Comparison of ENCODE assay signal across 8 mouse cellular contexts in the genomic region with DNA sequence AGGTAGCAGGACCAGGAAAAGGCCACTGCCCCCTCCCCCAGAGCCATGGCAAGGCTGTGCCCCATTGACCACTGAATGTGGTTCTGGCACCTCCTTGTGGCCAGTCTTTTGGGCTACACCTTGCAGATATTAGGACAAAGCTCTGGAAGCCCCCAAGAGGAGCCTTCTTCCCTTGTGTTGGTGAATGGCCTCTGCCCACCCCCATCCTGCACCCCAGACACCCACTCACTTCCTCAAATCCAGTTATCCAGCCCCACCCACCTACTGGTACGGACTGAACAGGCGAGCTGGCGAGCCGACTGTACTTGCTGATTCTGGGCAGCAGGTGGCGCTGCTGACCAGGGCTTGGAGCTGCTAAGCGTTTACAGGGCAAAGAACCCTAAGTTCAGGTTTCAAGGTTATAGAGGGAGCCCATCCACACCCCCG. TPM values are rescaled to one million over a fixed set of nuclear protein-coding genes. Genes with fewer than 3 reads are reported as not detected.
DNase-seq lines count a peak whose midpoint lies in the region; ATAC-seq and TF ChIP-seq lines count a peak whose summit lies in the region.

No protein-coding gene starts in this region.

- H3K27me3 ChIP-seq in hindbrain, embryonic 11.5 days (ENCODE audit: control insufficient read depth, insufficient read depth, low read length) = no peaks in the 10 kb centered on the region
- no peaks in the 10 kb centered on the region for H3K27me3 ChIP-seq in lung, postnatal 0 days (replicated peaks; ENCODE audit: insufficient read depth, low read length)

- peak overlapping the region; percentile 25; the same call in 1 of the 2 replicates for H3K4me2 ChIP-seq in hindbrain, embryonic 11.5 days (replicated peaks; ENCODE audit: low read depth, low read length)
- H3K4me2 ChIP-seq in lung, postnatal 0 days (replicated peaks; ENCODE audit: low read depth, low read length) = peak overlapping the region; percentile 37; the same call in 1 of the 2 replicates

- TF ChIP-seq CTCF in lung, postnatal 0 days (IDR thresholded peaks at IDR 0.05) = peak; percentile 97

- peak; percentile 74 for ATAC-seq in hindbrain, embryonic 11.5 days (ENCODE audit: low FRiP score)
- peak; percentile 42 for ATAC-seq in lung, postnatal 0 days

- H3K9ac ChIP-seq in hindbrain, embryonic 11.5 days (ENCODE audit: low read depth, low read length) = no peak overlapping the region
- no peak overlapping the region for H3K9ac ChIP-seq in lung, postnatal 0 days (replicated peaks; ENCODE audit: low read depth)

- no peak overlapping the region for H3K4me3 ChIP-seq in hindbrain, embryonic 11.5 days (ENCODE audit: low read depth, low read length)
- H3K4me3 ChIP-seq in lung, postnatal 0 days (ENCODE audit: low read depth, low read length) = no peak overlapping the region

- no peaks in the 10 kb centered on the region for H3K9me3 ChIP-seq in hindbrain, embryonic 11.5 days (ENCODE audit: control insufficient read depth, low read length)
- no peaks in the 10 kb centered on the region for H3K9me3 ChIP-seq in lung, postnatal 0 days (ENCODE audit: low read length)

- H3K36me3 ChIP-seq in hindbrain, embryonic 11.5 days (ENCODE audit: control insufficient read depth, insufficient read depth, low read length) = no peaks in the 10 kb centered on the region
- H3K36me3 ChIP-seq in lung, postnatal 0 days (ENCODE audit: insufficient read depth, low read length) = no peaks in the 10 kb centered on the region

- H3K4me1 ChIP-seq in hindbrain, embryonic 11.5 days (replicated peaks; ENCODE audit: control insufficient read depth, insufficient read depth, low read length) = 0 out of 2 replicates have a peak, but pooled peaks cover 2% of the 10 kb centered on the region
- H3K4me1 ChIP-seq in lung, postnatal 0 days (ENCODE audit: insufficient read depth, low read depth, low read length) = peaks cover 19% of the 10 kb centered on the region

- no peak for TF ChIP-seq EP300 in lung, postnatal 0 days (IDR thresholded peaks at IDR 0.05)

- peak; percentile 73 for DNase-seq in MEL-GATA-1-ER (ENCODE audit: extremely low read depth, low read depth)
- DNase-seq in cerebellum, adult 9-10 months = peak; percentile 84
- DNase-seq in frontal cortex, adult 2 months (ENCODE audit: extremely low spot score in 1 of 2, low spot score in 1 of 2) = peak; percentile 26 to 87
- peak; percentile 92 for DNase-seq in hindbrain, embryonic 11.5 days (ENCODE audit: low spot score)
- peak; percentile 90 to 93 for DNase-seq in layer of hippocampus, postnatal 10 days (ENCODE audit: low spot score in 2 of 2)
- DNase-seq in lung, postnatal 0 days (ENCODE audit: low spot score) = peak; percentile 82
- DNase-seq in ovary, postnatal 10 days (ENCODE audit: low spot score) = peak; percentile 79
- DNase-seq in thymus, postnatal 0 days (ENCODE audit: low spot score) = peak; percentile 88

- under 1% methylated on average over 7 of the region's 7 CpGs for WGBS in hindbrain, embryonic 11.5 days
- under 1% methylated on average over 7 of the region's 7 CpGs for WGBS in lung, postnatal 0 days

- H3K27ac ChIP-seq in hindbrain, embryonic 11.5 days (ENCODE audit: low read depth, low read length) = no peak overlapping the region
- no peak overlapping the region for H3K27ac ChIP-seq in lung, postnatal 0 days (ENCODE audit: low read length)

RNA-seq across cellular contexts. Expression of a gene that starts 1.3 kb away (rescaled TPM):
- 0.36 TPM in 2 replicates for polyA plus RNA-seq in frontal cortex, adult 2 months (2012; rRNA removed)
- polyA plus RNA-seq in hindbrain, embryonic 11.5 days (2014; fragmentation: Nextera tagmentation; extraction: Ambion mirVana) = not detected in 2 replicates
- total RNA-seq in layer of hippocampus, postnatal 10 days (2021) = under 1 TPM; 0.59 to 0.71 TPM
- polyA plus RNA-seq in lung, postnatal 0 days (2015; fragmentation: Nextera tagmentation; extraction: Ambion mirVana) = 0.57 and 0.94 TPM in 2 replicates
- polyA plus RNA-seq in thymus, postnatal 0 days (2015; fragmentation: Nextera tagmentation; extraction: Ambion mirVana) = 0.49 and 0.65 TPM in 2 replicates

RNA-seq across cellular contexts. Expression of a gene that starts 22.4 kb away (rescaled TPM):
- 0.08 and 0.18 TPM in 2 replicates for polyA plus RNA-seq in frontal cortex, adult 2 months (2012; rRNA removed)
- polyA plus RNA-seq in hindbrain, embryonic 11.5 days (2014; fragmentation: Nextera tagmentation; extraction: Ambion mirVana) = not detected in 2 replicates
- total RNA-seq in layer of hippocampus, postnatal 10 days (2021) = not detected
- polyA plus RNA-seq in lung, postnatal 0 days (2015; fragmentation: Nextera tagmentation; extraction: Ambion mirVana) = 0.69 and 1.3 TPM in 2 replicates
- 2.1 and 2.6 TPM in 2 replicates for polyA plus RNA-seq in thymus, postnatal 0 days (2015; fragmentation: Nextera tagmentation; extraction: Ambion mirVana)

RNA-seq across cellular contexts. Expression of a gene that starts 40.6 kb away (rescaled TPM):
- 4.5 and 5.2 TPM in 2 replicates for polyA plus RNA-seq in frontal cortex, adult 2 months (2012; rRNA removed)
- 2.1 and 3.4 TPM in 2 replicates for polyA plus RNA-seq in hindbrain, embryonic 11.5 days (2014; fragmentation: Nextera tagmentation; extraction: Ambion mirVana)
- total RNA-seq in layer of hippocampus, postnatal 10 days (2021) = 1 to 10 TPM; 4.0 to 5.5 TPM
- 16.5 and 17.8 TPM in 2 replicates for polyA plus RNA-seq in lung, postnatal 0 days (2015; fragmentation: Nextera tagmentation; extraction: Ambion mirVana)
- polyA plus RNA-seq in thymus, postnatal 0 days (2015; fragmentation: Nextera tagmentation; extraction: Ambion mirVana) = 37.9 and 45.8 TPM in 2 replicates
